Mouse (Mus musculus) liver, embryonic 11.5 days (tissue): ENCODE results near the gene Eaf2. TPM values are rescaled to one million over a fixed set of nuclear protein-coding genes. Genes with fewer than 3 reads are reported as not detected.

ENCODE experiments used
- ATAC-seq: fragments of 200-750 bp; cut with Nextera tagmentation; replicated peaks from 2 replicates; pipeline ENCODE4 v1.8.0; 2017; ENCODE audit warnings: moderate number of reproducible peaks, mild to moderate bottlenecking, moderate TSS enrichment, moderate library complexity; ENCODE audit not compliant: low FRiP score
- DNase-seq: peaks from one replicate; pipeline ENCODE4 v3.0.0-alpha.2; 2017; ENCODE audit warnings: low spot score
- H3K27ac ChIP-seq: fragments of 300-500 bp; sonication (generic); 2 replicates; pipeline ENCODE4 v1.5.1; 2014; ENCODE audit warnings: mild to moderate bottlenecking, low read depth, low read length, control low read depth
- H3K27me3 ChIP-seq: fragments of 300-500 bp; sonication (generic); replicated peaks from 2 replicates; pipeline ENCODE4 v1.6.1; 2014; ENCODE audit warnings: low read length, mixed read lengths; ENCODE audit not compliant: control insufficient read depth, insufficient read depth
- H3K36me3 ChIP-seq: fragments of 300-500 bp; sonication (generic); 2 replicates; pipeline ENCODE4 v1.6.1; 2014; ENCODE audit warnings: mild to moderate bottlenecking, low read length, moderate library complexity, mixed read lengths; ENCODE audit not compliant: control insufficient read depth, insufficient read depth
- H3K4me1 ChIP-seq: fragments of 300-500 bp; sonication (generic); replicated peaks from 2 replicates; pipeline ENCODE4 v1.6.1; 2014; ENCODE audit warnings: low read length, mixed read lengths; ENCODE audit not compliant: control insufficient read depth, insufficient read depth
- H3K4me2 ChIP-seq: fragments of 300-500 bp; sonication (generic); 2 replicates; pipeline ENCODE4 v1.6.1; 2014; ENCODE audit warnings: mild to moderate bottlenecking, control low read depth, moderate library complexity
- H3K4me3 ChIP-seq: fragments of 300-500 bp; sonication (generic); 2 replicates; pipeline ENCODE4 v1.5.1; 2014; ENCODE audit warnings: low read depth, low read length, control low read depth
- H3K9ac ChIP-seq: fragments of 300-500 bp; sonication (generic); 2 replicates; pipeline ENCODE4 v1.6.1; 2014; ENCODE audit warnings: low read depth, low read length, control low read depth
- H3K9me3 ChIP-seq: fragments of 300-500 bp; sonication (generic); 2 replicates; pipeline ENCODE4 v1.6.1; 2016; ENCODE audit warnings: low read length, inconsistent platforms, mixed read lengths; ENCODE audit not compliant: control insufficient read depth
- WGBS: fragments of 180-500 bp; shearing (Covaris S2); extraction: QIAGEN DNeasy Blood & Tissue Kit; methylation state at CpG from one replicate; pipeline ENCODE4 v1.1.7; 2014; 5-methylcytosine and 5-hydroxymethylcytosine counted together
- polyA plus RNA-seq: library from polyadenylated mRNA; unstranded; fragments of >200 nt; fragmentation: Nextera tagmentation; extraction: Ambion mirVana; gene quantifications from 2 replicates; pipeline ENCODE4 v1.2.1, GENCODE M21; 2014

Gene Eaf2
- polyA plus RNA-seq, 1 experiment from 2014 or later: 0.71 TPM

- Histone ChIP-seq H3K27ac (no peak overlapping the region), H3K4me1 (no peaks in the 10 kb centered on the region), H3K4me2 (no peak overlapping the region), H3K4me3 (no peak overlapping the region), H3K27me3 (no peaks in the 10 kb centered on the region), H3K9ac (no peak overlapping the region), H3K9me3 (no peaks in the 10 kb centered on the region), H3K36me3 (peaks cover 17% of the 10 kb centered on the region)
- DNase-seq (no peak), ATAC-seq (no peak)
- 91% methylated on average over 5 of the region's 5 CpGs for WGBS
These were observed 28.4 kb upstream of the Eaf2 start for GRCm38 (mm10) chr16:36903156-36903555.

DNA sequence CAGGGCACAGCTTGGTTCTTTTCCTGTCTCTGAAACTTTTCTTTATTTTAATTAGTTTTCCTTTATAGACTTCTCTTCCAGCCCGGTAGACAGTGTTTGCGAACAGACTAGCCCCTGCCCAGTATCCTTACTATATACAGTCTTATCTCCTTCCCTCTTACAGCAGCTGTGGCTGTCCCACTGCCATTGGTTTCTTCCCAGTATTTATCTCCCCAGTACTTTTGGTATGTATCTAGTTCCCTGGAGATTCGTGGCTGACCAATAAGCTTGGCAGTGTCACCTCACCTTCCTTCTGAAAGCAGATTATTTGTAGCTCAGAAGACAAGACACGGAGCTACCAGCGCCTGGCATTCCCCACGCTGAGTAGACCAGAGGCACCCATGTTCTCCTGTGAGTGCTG lies 21.9 kb upstream of the Eaf2 start:
- DNase-seq (no peak), ATAC-seq (peak; percentile 60; the same call in 1 of the 2 replicates)
- Histone ChIP-seq H3K27me3 (no peaks in the 10 kb centered on the region), H3K9me3 (no peaks in the 10 kb centered on the region), H3K4me1 (peaks cover 3% of the 10 kb centered on the region; the same call in 1 of the 2 replicates), H3K4me2 (no peak overlapping the region), H3K9ac (no peak overlapping the region), H3K36me3 (peaks cover 22% of the 10 kb centered on the region), H3K4me3 (no peak overlapping the region), H3K27ac (no peak overlapping the region)
- 80% methylated on average over 6 of the region's 6 CpGs for whole genome bisulfite sequencing

DNA sequence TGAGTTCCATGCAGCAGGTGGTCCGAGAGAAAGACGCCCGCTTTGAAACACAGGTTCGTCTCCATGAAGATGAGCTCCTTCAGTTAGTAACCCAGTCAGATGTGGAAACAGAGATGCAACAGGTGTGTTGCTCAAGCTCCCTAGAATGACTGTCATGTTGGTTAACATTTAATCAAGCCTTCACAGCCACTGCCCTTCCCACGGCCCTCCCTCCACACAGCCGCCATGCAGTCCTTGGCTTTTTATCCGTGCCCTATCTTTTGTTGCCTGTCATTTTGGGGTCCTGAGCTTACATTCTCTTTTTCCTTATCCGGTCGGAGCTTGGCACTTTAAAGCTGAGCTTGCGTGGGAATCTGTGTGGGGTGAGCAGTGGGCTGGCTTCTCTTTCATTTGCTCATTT lies 18.5 kb upstream of the Eaf2 start:
- ATAC-seq (peak; percentile 48), DNase-seq (no peak)
- H3K9me3 ChIP-seq: no peaks in the 10 kb centered on the region
- H3K27me3 ChIP-seq: no peaks in the 10 kb centered on the region
- no peak overlapping the region for H3K4me2 ChIP-seq
- H3K4me1 ChIP-seq: peaks cover 7% of the 10 kb centered on the region
- WGBS: 82% methylated on average over 10 of the region's 10 CpGs
- no peak overlapping the region for H3K9ac ChIP-seq
- peak overlapping the region; percentile 38; the same call in 1 of the 2 replicates for H3K27ac ChIP-seq
- H3K4me3 ChIP-seq: no peak overlapping the region
- peaks cover 14% of the 10 kb centered on the region for H3K36me3 ChIP-seq

DNA sequence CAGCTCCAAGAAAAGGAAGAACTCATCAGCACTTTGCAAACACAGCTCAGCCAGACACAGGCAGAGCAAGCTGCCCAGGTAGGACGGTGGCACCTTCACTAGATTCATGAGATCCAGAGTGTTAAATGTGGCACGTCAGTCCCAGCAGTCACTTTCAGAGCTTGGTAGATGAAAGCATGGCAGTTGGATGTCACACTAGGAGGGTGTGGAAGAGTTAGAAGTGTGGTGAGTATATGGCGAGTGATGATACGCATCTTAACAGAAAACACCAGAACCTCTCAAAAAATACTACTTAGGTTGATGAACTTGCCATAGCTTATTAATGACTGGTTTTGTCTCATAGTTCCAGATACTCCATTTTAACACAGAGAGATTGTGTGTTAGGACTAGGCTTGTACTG lies 16.6 kb upstream of the Eaf2 start:
- no peak overlapping the region for H3K9ac ChIP-seq
- peak overlapping the region; percentile 33; the same call in 1 of the 2 replicates for H3K4me2 ChIP-seq
- 82% methylated on average over 4 of the region's 4 CpGs for WGBS
- H3K9me3 ChIP-seq: no peaks in the 10 kb centered on the region
- ATAC-seq (no peak; the same call in 1 of the 2 replicates), DNase-seq (no peak)
- H3K27me3 ChIP-seq: no peaks in the 10 kb centered on the region
- no peak overlapping the region for H3K4me3 ChIP-seq
- peaks cover 7% of the 10 kb centered on the region for H3K4me1 ChIP-seq
- H3K27ac ChIP-seq: peak overlapping the region; percentile 70
- peaks cover 11% of the 10 kb centered on the region for H3K36me3 ChIP-seq

DNA sequence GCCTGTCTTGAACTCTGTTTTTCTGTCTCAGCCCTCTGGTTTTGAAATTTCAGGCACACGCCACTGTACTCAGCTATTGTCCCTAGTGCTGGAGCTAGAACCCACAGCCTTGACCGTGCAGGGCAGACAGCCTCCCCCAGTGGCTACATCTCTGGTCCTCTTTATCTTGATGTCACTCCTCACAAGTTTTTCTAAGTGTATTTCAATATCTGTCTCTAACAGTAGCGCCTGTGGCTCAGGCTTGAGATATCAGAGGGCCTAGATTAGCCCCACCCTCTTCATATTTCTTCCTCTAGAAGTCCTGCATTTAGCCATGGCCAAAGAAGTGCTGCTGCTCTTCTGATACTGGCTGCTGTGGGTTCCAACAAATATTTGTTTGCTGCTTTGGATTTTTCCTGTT lies 15.8 kb upstream of the Eaf2 start:
- 48% methylated on average over 3 of the region's 3 CpGs for whole genome bisulfite sequencing
- ATAC-seq (peak; percentile 96), DNase-seq (no peak)
- Histone ChIP-seq H3K4me2 (peak overlapping the region; percentile 49), H3K4me1 (peaks cover 7% of the 10 kb centered on the region), H3K27ac (peak overlapping the region; percentile 70), H3K9me3 (no peaks in the 10 kb centered on the region), H3K27me3 (no peaks in the 10 kb centered on the region), H3K4me3 (no peak overlapping the region), H3K9ac (0 out of 2 replicates have a peak overlapping the region, but pooled peaks have one; percentile 25), H3K36me3 (peaks cover 13% of the 10 kb centered on the region)

DNA sequence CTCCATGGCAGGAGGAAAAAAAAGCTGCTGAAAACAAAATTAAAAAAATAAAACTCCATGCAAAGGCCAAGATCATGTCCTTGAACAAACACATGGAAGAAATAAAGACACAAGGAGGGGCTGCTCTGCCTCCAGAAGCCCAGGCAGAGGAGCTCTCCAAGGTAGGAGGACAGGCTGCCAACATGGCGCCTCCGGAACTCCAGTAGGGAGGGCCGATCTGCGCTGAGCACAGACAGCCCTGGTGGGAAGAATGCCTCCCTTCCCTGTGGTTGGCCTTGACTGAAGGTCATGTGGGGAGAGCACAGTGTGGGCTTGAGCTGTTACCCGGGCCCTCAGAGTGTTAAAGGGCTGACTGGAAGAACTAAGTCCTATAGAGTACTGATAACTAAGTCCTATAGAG lies 12.7 kb upstream of the Eaf2 start:
- Histone ChIP-seq H3K27me3 (no peaks in the 10 kb centered on the region), H3K9me3 (no peaks in the 10 kb centered on the region), H3K4me3 (no peak overlapping the region), H3K27ac (no peak overlapping the region), H3K36me3 (peaks cover 2% of the 10 kb centered on the region), H3K4me1 (peaks cover 7% of the 10 kb centered on the region), H3K4me2 (no peak overlapping the region), H3K9ac (no peak overlapping the region)
- ATAC-seq (no peak), DNase-seq (no peak)
- 77% methylated on average over 5 of the region's 5 CpGs for WGBS

DNA sequence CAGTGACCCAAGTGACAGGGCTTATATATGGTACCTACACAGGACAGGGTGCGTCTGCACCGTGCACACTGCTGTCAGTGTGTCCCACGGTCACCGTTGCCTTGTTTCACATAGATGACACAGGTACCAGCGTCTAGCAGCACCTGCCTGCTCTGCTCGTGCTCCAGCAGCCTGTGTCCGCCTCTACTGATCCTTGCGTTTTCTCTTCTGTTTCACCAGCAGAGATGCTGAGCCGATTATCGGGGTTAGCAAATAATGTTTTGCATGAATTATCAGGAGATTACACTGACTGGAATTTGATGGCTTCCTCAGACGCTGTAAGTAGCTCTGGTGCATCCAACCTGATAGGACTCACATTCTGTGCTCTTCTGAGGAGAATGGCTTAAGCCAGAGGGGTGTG lies 11.1 kb upstream of the Eaf2 start:
- Histone ChIP-seq H3K27me3 (no peaks in the 10 kb centered on the region), H3K9me3 (no peaks in the 10 kb centered on the region), H3K4me3 (no peak overlapping the region), H3K9ac (no peak overlapping the region), H3K4me1 (peaks cover 4% of the 10 kb centered on the region), H3K36me3 (peaks cover 2% of the 10 kb centered on the region; the same call in 1 of the 2 replicates), H3K4me2 (no peak overlapping the region), H3K27ac (no peak overlapping the region)
- no peak for ATAC-seq
- no peak for DNase-seq
- 88% methylated on average over 11 of the region's 11 CpGs for WGBS

GRCm38 (mm10) chr16:36884881-36885280 lies 10.1 kb upstream of the Eaf2 start:
- ATAC-seq (peak; percentile 44; the same call in 1 of the 2 replicates), DNase-seq (no peak)
- Histone ChIP-seq H3K4me2 (no peak overlapping the region), H3K4me3 (no peak overlapping the region), H3K9ac (no peak overlapping the region), H3K9me3 (no peaks in the 10 kb centered on the region), H3K27me3 (no peaks in the 10 kb centered on the region), H3K36me3 (0 out of 2 replicates have a peak, but pooled peaks cover 2% of the 10 kb centered on the region), H3K27ac (no peak overlapping the region), H3K4me1 (peaks cover 2% of the 10 kb centered on the region)
- 73% methylated on average over 4 of the region's 4 CpGs for WGBS

- Histone ChIP-seq H3K36me3 (0 out of 2 replicates have a peak, but pooled peaks cover 2% of the 10 kb centered on the region), H3K27me3 (no peaks in the 10 kb centered on the region), H3K9me3 (no peaks in the 10 kb centered on the region), H3K9ac (no peak overlapping the region), H3K4me3 (no peak overlapping the region), H3K4me1 (no peaks in the 10 kb centered on the region), H3K27ac (no peak overlapping the region), H3K4me2 (no peak overlapping the region)
- DNase-seq (no peak), ATAC-seq (no peak)
- WGBS: 72% methylated on average over 5 of the region's 5 CpGs
These were observed 8.0 kb upstream of the Eaf2 start for GRCm38 (mm10) chr16:36882737-36883343.
